Mouse (Mus musculus): ENCODE results near the gene Olfr1055. TPM values are rescaled to one million over a fixed set of nuclear protein-coding genes. Genes with fewer than 3 reads are reported as not detected.

Olfr1055 gene
- total and polyA plus RNA-seq, 2 experiments from 2014 or later: not detected

DNA sequence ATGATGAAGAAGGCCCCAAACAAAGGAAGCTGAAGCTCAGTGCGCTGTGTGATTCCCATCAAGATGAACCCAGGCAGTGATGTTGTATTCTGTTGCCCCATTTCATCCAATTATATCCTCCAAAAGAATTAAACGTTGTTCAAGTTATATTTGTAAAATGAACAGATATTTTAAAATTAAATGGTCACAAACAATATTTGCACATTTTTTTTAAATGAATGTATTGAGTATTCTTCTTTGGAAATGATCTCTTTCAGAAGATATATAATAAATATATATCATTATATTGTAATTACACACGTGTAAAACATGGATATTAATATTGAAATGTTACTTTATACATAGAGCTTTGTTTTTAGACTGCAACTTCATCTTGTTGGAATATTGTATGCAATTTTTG lies 34.9 kb downstream of the Olfr1055 start, which contains the start of gene Olfr1053:
TSS of gene Olfr1053 (minus strand) at position 101 of the 400 bp plus-strand sequence.
- no peak for ATAC-seq
- Histone ChIP-seq H3K9me3 (ENCODE audit: low read length) (no peaks in the 10 kb centered on the region), H3K9ac (no peak within 1 kb of the TSS), H3K36me3 (ENCODE audit: insufficient read depth) (no peaks in the 10 kb centered on the region), H3K4me1 (ENCODE audit: insufficient read depth) (no peaks in the 10 kb centered on the region), H3K4me2 (ENCODE audit: low read depth) (no peak within 1 kb of the TSS), H3K27ac (ENCODE audit: low read depth, low read length) (no peak within 1 kb of the TSS), H3K27me3 (ENCODE audit: insufficient read depth, low read length) (no peaks in the 10 kb centered on the region), H3K4me3 (ENCODE audit: low read depth, low read length) (no peak within 1 kb of the TSS)
- WGBS: 64% methylated on average over 3 of the region's 3 CpGs
- no peak for TF ChIP-seq CTCF (IDR thresholded peaks at IDR 0.05; ENCODE audit: low read depth)
- no peak for DNase-seq

Other genes with a start within 250 kb of the Olfr1055 start
- not detected in 2 replicates for gene Olfr1039, start 214.4 kb downstream of the Olfr1055 start, total RNA-seq (2014; rRNA removed)
- not detected in 2 replicates for gene Olfr1039, start 214.4 kb downstream of the Olfr1055 start, polyA plus RNA-seq (2015; fragmentation: Nextera tagmentation; extraction: Ambion mirVana)
- not detected in 2 replicates for gene Olfr1040, start 203.6 kb downstream of the Olfr1055 start, total RNA-seq (2014; rRNA removed)
- gene Olfr1040, start 203.6 kb downstream of the Olfr1055 start, polyA plus RNA-seq (2015; fragmentation: Nextera tagmentation; extraction: Ambion mirVana): not detected in 2 replicates
- gene Olfr1042, start 188.4 kb downstream of the Olfr1055 start, total RNA-seq (2014; rRNA removed): not detected in 2 replicates
- gene Olfr1042, start 188.4 kb downstream of the Olfr1055 start, polyA plus RNA-seq (2015; fragmentation: Nextera tagmentation; extraction: Ambion mirVana): not detected in 2 replicates
- gene Olfr1043, start 182.8 kb downstream of the Olfr1055 start, total RNA-seq (2014; rRNA removed): not detected in 2 replicates
- gene Olfr1043, start 182.8 kb downstream of the Olfr1055 start, polyA plus RNA-seq (2015; fragmentation: Nextera tagmentation; extraction: Ambion mirVana): not detected in 2 replicates
- gene Olfr1044, start 172.5 kb downstream of the Olfr1055 start, total RNA-seq (2014; rRNA removed): not detected in 2 replicates
- gene Olfr1044, start 172.5 kb downstream of the Olfr1055 start, polyA plus RNA-seq (2015; fragmentation: Nextera tagmentation; extraction: Ambion mirVana): not detected in 2 replicates
- not detected in 2 replicates for gene Olfr52, start 164.6 kb downstream of the Olfr1055 start, total RNA-seq (2014; rRNA removed)
- not detected in 2 replicates for gene Olfr52, start 164.6 kb downstream of the Olfr1055 start, polyA plus RNA-seq (2015; fragmentation: Nextera tagmentation; extraction: Ambion mirVana)
- gene Olfr1045, start 147.3 kb downstream of the Olfr1055 start, total RNA-seq (2014; rRNA removed): not detected in 2 replicates
- not detected in 2 replicates for gene Olfr1045, start 147.3 kb downstream of the Olfr1055 start, polyA plus RNA-seq (2015; fragmentation: Nextera tagmentation; extraction: Ambion mirVana)
- gene Olfr1046, start 131.0 kb downstream of the Olfr1055 start, total RNA-seq (2014; rRNA removed): not detected in 2 replicates
- gene Olfr1046, start 131.0 kb downstream of the Olfr1055 start, polyA plus RNA-seq (2015; fragmentation: Nextera tagmentation; extraction: Ambion mirVana): not detected in 2 replicates
- gene Olfr1047, start 118.9 kb downstream of the Olfr1055 start, total RNA-seq (2014; rRNA removed): not detected in 2 replicates
- gene Olfr1047, start 118.9 kb downstream of the Olfr1055 start, polyA plus RNA-seq (2015; fragmentation: Nextera tagmentation; extraction: Ambion mirVana): not detected in 2 replicates
- not detected in 2 replicates for gene Olfr1048, start 110.0 kb downstream of the Olfr1055 start, total RNA-seq (2014; rRNA removed)
- not detected in 2 replicates for gene Olfr1048, start 110.0 kb downstream of the Olfr1055 start, polyA plus RNA-seq (2015; fragmentation: Nextera tagmentation; extraction: Ambion mirVana)
- not detected in 2 replicates for gene Olfr1049, start 92.0 kb downstream of the Olfr1055 start, total RNA-seq (2014; rRNA removed)
- gene Olfr1049, start 92.0 kb downstream of the Olfr1055 start, polyA plus RNA-seq (2015; fragmentation: Nextera tagmentation; extraction: Ambion mirVana): not detected in 2 replicates
- not detected in 2 replicates for gene Olfr1051, start 71.2 kb downstream of the Olfr1055 start, total RNA-seq (2014; rRNA removed)
- gene Olfr1051, start 71.2 kb downstream of the Olfr1055 start, polyA plus RNA-seq (2015; fragmentation: Nextera tagmentation; extraction: Ambion mirVana): not detected in 2 replicates
- gene Olfr1052, start 57.8 kb downstream of the Olfr1055 start, total RNA-seq (2014; rRNA removed): not detected in 2 replicates
- not detected in 2 replicates for gene Olfr1052, start 57.8 kb downstream of the Olfr1055 start, polyA plus RNA-seq (2015; fragmentation: Nextera tagmentation; extraction: Ambion mirVana)
- not detected in 2 replicates for gene Olfr1053, start 35.0 kb downstream of the Olfr1055 start, total RNA-seq (2014; rRNA removed)
- gene Olfr1053, start 35.0 kb downstream of the Olfr1055 start, polyA plus RNA-seq (2015; fragmentation: Nextera tagmentation; extraction: Ambion mirVana): not detected in 2 replicates
- not detected in 2 replicates for gene Olfr1054, start 14.9 kb downstream of the Olfr1055 start, total RNA-seq (2014; rRNA removed)
- gene Olfr1054, start 14.9 kb downstream of the Olfr1055 start, polyA plus RNA-seq (2015; fragmentation: Nextera tagmentation; extraction: Ambion mirVana): not detected in 2 replicates
- not detected in 2 replicates for gene Olfr1056, start 12.2 kb upstream of the Olfr1055 start, total RNA-seq (2014; rRNA removed)
- gene Olfr1056, start 12.2 kb upstream of the Olfr1055 start, polyA plus RNA-seq (2015; fragmentation: Nextera tagmentation; extraction: Ambion mirVana): not detected in 2 replicates
- not detected in 2 replicates for gene Olfr1057, start 28.1 kb upstream of the Olfr1055 start, total RNA-seq (2014; rRNA removed)
- gene Olfr1057, start 28.1 kb upstream of the Olfr1055 start, polyA plus RNA-seq (2015; fragmentation: Nextera tagmentation; extraction: Ambion mirVana): not detected in 2 replicates
- not detected in 2 replicates for gene Olfr1058, start 38.3 kb upstream of the Olfr1055 start, total RNA-seq (2014; rRNA removed)
- not detected in 2 replicates for gene Olfr1058, start 38.3 kb upstream of the Olfr1055 start, polyA plus RNA-seq (2015; fragmentation: Nextera tagmentation; extraction: Ambion mirVana)
- gene Olfr1061, start 63.8 kb upstream of the Olfr1055 start, total RNA-seq (2014; rRNA removed): not detected in 2 replicates
- not detected in 2 replicates for gene Olfr1061, start 63.8 kb upstream of the Olfr1055 start, polyA plus RNA-seq (2015; fragmentation: Nextera tagmentation; extraction: Ambion mirVana)
- gene Olfr1062, start 76.5 kb upstream of the Olfr1055 start, total RNA-seq (2014; rRNA removed): not detected in 2 replicates
- not detected in 2 replicates for gene Olfr1062, start 76.5 kb upstream of the Olfr1055 start, polyA plus RNA-seq (2015; fragmentation: Nextera tagmentation; extraction: Ambion mirVana)
- not detected in 2 replicates for gene Olfr1065, start 100.3 kb upstream of the Olfr1055 start, total RNA-seq (2014; rRNA removed)
- gene Olfr1065, start 100.3 kb upstream of the Olfr1055 start, polyA plus RNA-seq (2015; fragmentation: Nextera tagmentation; extraction: Ambion mirVana): not detected in 2 replicates
- not detected in 2 replicates for gene Olfr1066, start 106.0 kb upstream of the Olfr1055 start, total RNA-seq (2014; rRNA removed)
- gene Olfr1066, start 106.0 kb upstream of the Olfr1055 start, polyA plus RNA-seq (2015; fragmentation: Nextera tagmentation; extraction: Ambion mirVana): not detected in 2 replicates
- not detected in 2 replicates for gene Olfr228, start 137.1 kb upstream of the Olfr1055 start, total RNA-seq (2014; rRNA removed)
- not detected in 2 replicates for gene Olfr228, start 137.1 kb upstream of the Olfr1055 start, polyA plus RNA-seq (2015; fragmentation: Nextera tagmentation; extraction: Ambion mirVana)
- not detected in 2 replicates for gene Olfr1076, start 158.2 kb upstream of the Olfr1055 start, total RNA-seq (2014; rRNA removed)
- gene Olfr1076, start 158.2 kb upstream of the Olfr1055 start, polyA plus RNA-seq (2015; fragmentation: Nextera tagmentation; extraction: Ambion mirVana): not detected in 2 replicates
- not detected in 2 replicates for gene Olfr1079, start 192.2 kb upstream of the Olfr1055 start, total RNA-seq (2014; rRNA removed)
- gene Olfr1079, start 192.2 kb upstream of the Olfr1055 start, polyA plus RNA-seq (2015; fragmentation: Nextera tagmentation; extraction: Ambion mirVana): not detected in 2 replicates
- gene Olfr1080, start 208.0 kb upstream of the Olfr1055 start, total RNA-seq (2014; rRNA removed): not detected in 2 replicates
- gene Olfr1080, start 208.0 kb upstream of the Olfr1055 start, polyA plus RNA-seq (2015; fragmentation: Nextera tagmentation; extraction: Ambion mirVana): not detected in 2 replicates
- gene Olfr1082, start 248.7 kb upstream of the Olfr1055 start, total RNA-seq (2014; rRNA removed): not detected in 2 replicates
- gene Olfr1082, start 248.7 kb upstream of the Olfr1055 start, polyA plus RNA-seq (2015; fragmentation: Nextera tagmentation; extraction: Ambion mirVana): not detected in 2 replicates

Data from forebrain, postnatal 0 days (tissue).